Mouse (Mus musculus): Measurements from ENCODE around the gene Cldn15. TPM values are rescaled to one million over a fixed set of nuclear protein-coding genes. Genes with fewer than 3 reads are reported as not detected.

Gene Cldn15
- total RNA-seq (2023), result 0.51 to 1.1 TPM in 2 of 4 replicates, not detected in the others

GRCm38 (mm10) chr5:136966331-136966730 is at the start of gene Cldn15:
Cldn15 (plus strand) TSS chr5:136966616.

GRCm38 (mm10) chr5:136953015-136953414 is 13.4 kb upstream of the Cldn15 start, which contains the start of gene Fis1:
Fis1 (plus strand) TSS chr5:136953275.

GRCm38 (mm10) chr5:136986695-136987137 is 20.3 kb downstream of the Cldn15 start, which contains the start of gene Plod3:
Plod3 (plus strand) TSS chr5:136987019.

DNA sequence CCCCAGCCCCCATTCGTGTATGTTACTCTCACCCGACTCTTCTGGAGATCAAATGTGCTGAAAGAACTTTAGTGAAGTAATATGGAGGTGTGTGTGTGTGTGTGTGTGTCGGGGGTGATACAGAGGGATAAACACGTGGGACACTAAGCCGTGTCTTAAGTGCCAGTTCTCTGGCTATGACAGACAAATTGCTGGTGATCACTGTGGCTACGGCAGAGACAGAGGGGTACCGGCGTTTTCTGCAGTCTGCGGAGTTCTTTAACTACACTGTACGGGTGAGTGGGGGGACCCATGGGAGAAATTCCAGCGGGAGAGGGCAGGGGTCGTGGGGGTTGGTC is 21.5 kb downstream of the Cldn15 start, which contains the start of gene Znhit1:
Gene Znhit1, minus strand, starts transcription at position 88 of the 338 bp plus-strand sequence.

Other genes starting within 250 kb of the Cldn15 start
- not detected in 4 replicates for gene Col26a1, start 83.4 kb upstream of the Cldn15 start, total RNA-seq (2023)
- gene Ift22, start 58.5 kb upstream of the Cldn15 start, total RNA-seq (2023), result 17.8 to 28.8 TPM (median 22.5 TPM) in 4 replicates
- 145 to 163 TPM (median 158 TPM) in 4 replicates for gene Fis1, start 13.3 kb upstream of the Cldn15 start, total RNA-seq (2023)
- 20.9 to 21.5 TPM (median 21.1 TPM) in 4 replicates for gene Plod3, start 20.4 kb downstream of the Cldn15 start, total RNA-seq (2023)
- gene Znhit1, start 21.4 kb downstream of the Cldn15 start, total RNA-seq (2023), result 20.4 to 28.3 TPM (median 21.8 TPM) in 4 replicates
- 0.81 to 1.6 TPM (median 1.1 TPM) in 4 replicates for gene Vgf, start 59.8 kb downstream of the Cldn15 start, total RNA-seq (2023)
- gene Ap1s1, start 79.5 kb downstream of the Cldn15 start, total RNA-seq (2023), result 18.0 to 22.4 TPM (median 19.7 TPM) in 4 replicates
- gene Serpine1, start 105.7 kb downstream of the Cldn15 start, total RNA-seq (2023), result not detected in 4 replicates
- 63.7 to 73.2 TPM (median 68.4 TPM) in 4 replicates for gene Trim56, start 149.6 kb downstream of the Cldn15 start, total RNA-seq (2023)
- not detected in 4 replicates for gene Muc3, start 182.7 kb downstream of the Cldn15 start, total RNA-seq (2023)
- gene Muc3a, start 245.8 kb downstream of the Cldn15 start, total RNA-seq (2023), result 10.4 to 17.8 TPM (median 14.5 TPM) in 4 replicates

Measured in B cell, adult 62 days (primary cell).